Comparison of ENCODE assay signal across 8 mouse cellular contexts in the genomic region with DNA sequence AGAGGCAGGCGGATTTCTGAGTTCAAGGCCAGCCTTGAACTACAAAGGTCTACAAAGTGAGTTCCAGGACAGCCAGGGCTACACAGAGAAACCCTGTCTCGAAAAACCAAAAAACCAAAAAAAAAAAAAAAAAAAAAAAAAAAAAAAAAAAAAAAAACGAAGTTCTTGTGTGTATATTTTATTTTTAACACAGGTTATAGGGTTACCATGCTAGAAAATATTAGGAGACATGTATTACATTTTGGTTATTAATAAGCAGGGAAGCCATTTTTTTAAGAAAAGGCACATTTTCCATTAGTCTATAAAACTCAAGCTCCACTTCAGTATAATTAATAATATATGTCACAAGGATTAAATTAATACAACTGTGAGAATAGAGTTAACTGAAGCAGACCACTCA. TPM values are rescaled to one million over a fixed set of nuclear protein-coding genes. Genes with fewer than 3 reads are reported as not detected.
DNase-seq lines count a peak whose midpoint lies in the region; ATAC-seq and TF ChIP-seq lines count a peak whose summit lies in the region.
"Had no signal": no experiment of that assay in that cellular context is flagged by ENCODE, and none has a peak within 500 bp of the region (broad histone marks: within the 10 kb centered on the region; RNA-seq: fewer than 3 reads in every experiment).

No protein-coding gene starts in this region.

- WGBS in lung, embryonic 16.5 days = 71% methylated on average over 3 of the region's 3 CpGs
- WGBS in forebrain, embryonic 14.5 days = 77% methylated on average over 3 of the region's 3 CpGs
- WGBS in limb, embryonic 14.5 days = 79% methylated on average over 3 of the region's 3 CpGs
- WGBS in stomach, embryonic 15.5 days = 73% methylated on average over 3 of the region's 3 CpGs

- peak overlapping the region; percentile 76 for H3K4me2 ChIP-seq in lung, embryonic 16.5 days (ENCODE audit: low read depth, low read length)
- peak overlapping the region; percentile 81 for H3K4me2 ChIP-seq in forebrain, embryonic 14.5 days (ENCODE audit: low read length)
- peak overlapping the region; percentile 72 for H3K4me2 ChIP-seq in limb, embryonic 14.5 days (replicated peaks; ENCODE audit: low read depth, low read length, severe bottlenecking)
- peak overlapping the region; percentile 70 for H3K4me2 ChIP-seq in stomach, embryonic 15.5 days

- H3K9me3 ChIP-seq in lung, embryonic 16.5 days (ENCODE audit: control insufficient read depth, low read length) = no peaks in the 10 kb centered on the region
- H3K9me3 ChIP-seq in forebrain, embryonic 14.5 days (replicated peaks; ENCODE audit: control insufficient read depth, low read length) = no peaks in the 10 kb centered on the region
- H3K9me3 ChIP-seq in limb, embryonic 14.5 days (ENCODE audit: control insufficient read depth, low read length) = no peaks in the 10 kb centered on the region
- no peaks in the 10 kb centered on the region for H3K9me3 ChIP-seq in stomach, embryonic 15.5 days

- no peak overlapping the region for H3K27ac ChIP-seq in lung, embryonic 16.5 days (ENCODE audit: low read length)
- no peak overlapping the region for H3K27ac ChIP-seq in forebrain, embryonic 14.5 days (ENCODE audit: low read depth, low read length)
- no peak overlapping the region for H3K27ac ChIP-seq in limb, embryonic 14.5 days (replicated peaks; ENCODE audit: low read depth, low read length)
- no peak overlapping the region for H3K27ac ChIP-seq in stomach, embryonic 15.5 days

- ATAC-seq in lung, embryonic 16.5 days (ENCODE audit: low read depth) = no peak
- no peak for ATAC-seq in forebrain, embryonic 14.5 days
- no peak for ATAC-seq in limb, embryonic 14.5 days (ENCODE audit: low FRiP score, low read depth)
- no peak for ATAC-seq in stomach, embryonic 15.5 days (ENCODE audit: insufficient read depth, low FRiP score, low read depth)

- no peaks in the 10 kb centered on the region for H3K27me3 ChIP-seq in lung, embryonic 16.5 days (ENCODE audit: control insufficient read depth, insufficient read depth, low read depth, low read length)
- H3K27me3 ChIP-seq in forebrain, embryonic 14.5 days (replicated peaks; ENCODE audit: control insufficient read depth, insufficient read depth, low read length) = no peaks in the 10 kb centered on the region
- no peaks in the 10 kb centered on the region for H3K27me3 ChIP-seq in limb, embryonic 14.5 days (ENCODE audit: control insufficient read depth, insufficient read depth, low read length)
- H3K27me3 ChIP-seq in stomach, embryonic 15.5 days (replicated peaks) = no peaks in the 10 kb centered on the region

- no peak overlapping the region; the same call in 1 of the 2 replicates for H3K4me3 ChIP-seq in lung, embryonic 16.5 days (ENCODE audit: low read length)
- H3K4me3 ChIP-seq in forebrain, embryonic 14.5 days (ENCODE audit: low read depth, low read length) = peak overlapping the region; percentile 83
- H3K4me3 ChIP-seq in limb, embryonic 14.5 days (replicated peaks; ENCODE audit: low read length) = peak overlapping the region; percentile 84
- peak overlapping the region; percentile 92; the same call in 1 of the 2 replicates for H3K4me3 ChIP-seq in stomach, embryonic 15.5 days (replicated peaks)

- DNase-seq in lung, postnatal 4 days = no peak
- DNase-seq in forebrain, embryonic 14.5 days (ENCODE audit: low spot score) = no peak
- no peak for DNase-seq in limb, embryonic 14.5 days (ENCODE audit: low spot score)
- DNase-seq in urinary bladder, adult 2 months (ENCODE audit: low spot score) = no peak
- DNase-seq in cerebellum, postnatal 10 days = no peak
- DNase-seq: cerebellum, adult 9-10 months had no signal

- H3K36me3 ChIP-seq in lung, embryonic 16.5 days (ENCODE audit: control insufficient read depth, insufficient read depth, low read length) = no peaks in the 10 kb centered on the region
- no peaks in the 10 kb centered on the region for H3K36me3 ChIP-seq in forebrain, embryonic 14.5 days (ENCODE audit: control insufficient read depth, insufficient read depth, low read length)
- H3K36me3 ChIP-seq in limb, embryonic 14.5 days (ENCODE audit: control insufficient read depth, insufficient read depth, low read length) = no peaks in the 10 kb centered on the region
- no peaks in the 10 kb centered on the region for H3K36me3 ChIP-seq in stomach, embryonic 15.5 days

- no peak overlapping the region for H3K9ac ChIP-seq in lung, embryonic 16.5 days (ENCODE audit: low read length)
- peak overlapping the region; percentile 98 for H3K9ac ChIP-seq in forebrain, embryonic 14.5 days (ENCODE audit: low read length)
- H3K9ac ChIP-seq in limb, embryonic 14.5 days (ENCODE audit: low read depth, low read length, severe bottlenecking) = no peak overlapping the region
- H3K9ac ChIP-seq in stomach, embryonic 15.5 days = no peak overlapping the region

- no peak for TF ChIP-seq POLR2A in limb, embryonic 14.5 days (IDR thresholded peaks at IDR 0.05; ENCODE audit: borderline replicate concordance, extremely low read depth, insufficient read depth, insufficient read length)

- peaks cover 14% of the 10 kb centered on the region; the same call in 1 of the 2 replicates for H3K4me1 ChIP-seq in lung, embryonic 16.5 days (replicated peaks; ENCODE audit: control insufficient read depth, insufficient read depth, low read length)
- H3K4me1 ChIP-seq in forebrain, embryonic 14.5 days (ENCODE audit: control insufficient read depth, insufficient read depth, low read length) = peaks cover 22% of the 10 kb centered on the region
- peaks cover 22% of the 10 kb centered on the region for H3K4me1 ChIP-seq in limb, embryonic 14.5 days (ENCODE audit: control insufficient read depth, insufficient read depth, low read length)
- H3K4me1 ChIP-seq in stomach, embryonic 15.5 days = no peaks in the 10 kb centered on the region

RNA-seq across cellular contexts. Expression of a gene that starts 2.0 kb away (rescaled TPM):
- 15.5 and 17.9 TPM in 2 replicates for polyA plus RNA-seq in lung, embryonic 16.5 days (2015; fragmentation: Nextera tagmentation; extraction: Ambion mirVana)
- 107 and 164 TPM in 2 replicates for polyA plus RNA-seq in forebrain, embryonic 14.5 days (2014; fragmentation: Nextera tagmentation; extraction: Ambion mirVana)
- 42.3 and 44.7 TPM in 2 replicates for polyA plus RNA-seq in limb, embryonic 14.5 days (2012; rRNA removed)
- polyA plus RNA-seq in limb, embryonic 14.5 days (2014; fragmentation: Nextera tagmentation; extraction: Ambion mirVana) = 32.8 and 33.5 TPM in 2 replicates
- 18.7 and 20.1 TPM in 2 replicates for polyA plus RNA-seq in stomach, embryonic 15.5 days (2015; fragmentation: Nextera tagmentation; extraction: Ambion mirVana)
- polyA plus RNA-seq in urinary bladder, adult 2 months (2012; rRNA removed) = 12.2 and 13.9 TPM in 2 replicates

RNA-seq across cellular contexts. Expression of a gene that starts 2.6 kb away (rescaled TPM):
- 16.9 TPM in 2 replicates for polyA plus RNA-seq in lung, embryonic 16.5 days (2015; fragmentation: Nextera tagmentation; extraction: Ambion mirVana)
- 28.1 and 31.5 TPM in 2 replicates for polyA plus RNA-seq in forebrain, embryonic 14.5 days (2014; fragmentation: Nextera tagmentation; extraction: Ambion mirVana)
- 6.0 and 8.5 TPM in 2 replicates for polyA plus RNA-seq in limb, embryonic 14.5 days (2012; rRNA removed)
- 15.8 and 18.7 TPM in 2 replicates for polyA plus RNA-seq in limb, embryonic 14.5 days (2014; fragmentation: Nextera tagmentation; extraction: Ambion mirVana)
- 15.6 and 16.5 TPM in 2 replicates for polyA plus RNA-seq in stomach, embryonic 15.5 days (2015; fragmentation: Nextera tagmentation; extraction: Ambion mirVana)
- polyA plus RNA-seq in urinary bladder, adult 2 months (2012; rRNA removed) = 7.2 and 7.3 TPM in 2 replicates
